Mouse (Mus musculus) ES-E14 (cell line): Measurements from ENCODE around the gene Pou2f3.

ENCODE experiments used
- CHD2 ChIP-seq: IDR thresholded peaks from 2 replicates; pipeline ENCODE4 v1.6.1; 2014; ENCODE audit warnings: mild to moderate bottlenecking, low read depth, low read length, inconsistent platforms
- HCFC1 ChIP-seq: IDR thresholded peaks from 2 replicates; pipeline ENCODE4 v1.6.1; 2012; ENCODE audit warnings: low read length, inconsistent platforms, borderline replicate concordance; ENCODE audit not compliant: insufficient read depth

DNA sequence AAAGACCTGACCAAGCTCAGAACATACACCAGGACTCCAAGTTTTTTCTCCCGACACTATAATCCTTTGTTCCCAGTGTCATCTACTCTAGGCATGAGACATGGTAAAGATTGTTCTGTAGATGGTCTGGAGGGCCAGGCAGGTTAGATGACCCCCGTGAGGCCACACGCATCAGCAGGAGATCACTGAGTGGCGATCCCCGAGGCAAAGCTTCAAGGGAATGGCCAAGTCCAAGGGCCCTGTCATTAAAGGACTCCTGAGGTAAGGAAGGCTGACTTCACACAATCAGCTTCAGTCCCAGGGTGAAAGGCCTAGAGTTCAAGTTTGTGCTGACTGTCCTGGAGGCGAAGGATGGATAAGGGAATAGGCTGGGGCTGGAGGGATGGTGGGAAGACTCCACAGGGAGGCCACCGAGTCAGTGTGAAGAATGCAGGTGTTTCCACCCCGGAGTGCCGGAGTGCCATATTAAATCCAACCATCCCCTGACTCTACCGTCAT, 19.3 kb upstream of the Pou2f3 start:
- TF ChIP-seq CHD2 (no peak), HCFC1 (no peak)
